Mouse (Mus musculus) left cerebral cortex, adult 2 months (tissue): Measurements from ENCODE around the gene Ybx2. TPM values are rescaled to one million over a fixed set of nuclear protein-coding genes. Genes with fewer than 3 reads are reported as not detected.
"Not testable (repeated sequence)": the region's sequence is repeated elsewhere in the genome, so short reads cannot be mapped to it uniquely, and the experiment has no call there.

Experiments
- DNase-seq, 2 experiments: peaks; one replicate each; pipeline ENCODE4 v3.0.0; 2021 to 2022; ENCODE audit warnings: low spot score in 2 of 2, mixed read lengths in 1 of 2; ENCODE audit errors: extremely low spot score in 1 of 2
- H3K27ac ChIP-seq: fragments of 200-600 bp; 2 replicates; pipeline ENCODE4 v1.8.1; 2022
- H3K4me3 ChIP-seq: fragments of 200-600 bp; 2 replicates; pipeline ENCODE4 v1.8.1; 2022
- CTCF ChIP-seq: fragments of 200-600 bp; IDR thresholded peaks from 2 replicates; pipeline ENCODE4 v1.8.1; 2022; ENCODE audit warnings: antibody characterized with exemption, mild to moderate bottlenecking, moderate library complexity
- intact Hi-C: fragments of 180-260 bp; cut with DNase I; formaldehyde crosslinking; loops from one replicate; pipeline ENCODE4 v1.15.1; 2025
- total RNA-seq, 2 experiments: library from RNA; stranded (reverse); gene quantifications; 2 replicates each; pipeline ENCODE4 v1.2.3; 2021

The Ybx2 gene
- total RNA-seq, 2 experiments from 2014 or later: 9.9 to 10.0 TPM

GRCm38 (mm10) chr11:69915667-69916627 lies 19.6 kb upstream of the Ybx2 start:
- no peak for DNase-seq
- peak; percentile 15 for TF ChIP-seq CTCF
- no peak overlapping the region for H3K4me3 ChIP-seq
- intact Hi-C loops: no loop called here
- H3K27ac ChIP-seq: no peak overlapping the region

GRCm38 (mm10) chr11:69916652-69917378 lies 18.8 kb upstream of the Ybx2 start:
- H3K27ac ChIP-seq, intact Hi-C loops: not testable (repeated sequence)

GRCm38 (mm10) chr11:69917379-69917948 lies 18.1 kb upstream of the Ybx2 start:
- Histone ChIP-seq H3K4me3 (no peak overlapping the region), H3K27ac (no peak overlapping the region)
- intact Hi-C loops: no loop called here
- TF ChIP-seq CTCF: no peak
- DNase-seq: no peak

More at GRCm38 (mm10) chr11:69916652-69917378, 18.8 kb upstream of the Ybx2 start:
- not testable (repeated sequence) for H3K4me3 ChIP-seq, DNase-seq

GRCm38 (mm10) chr11:69918118-69918517 lies 17.5 kb upstream of the Ybx2 start:
- H3K27ac ChIP-seq: no peak overlapping the region
- no peak for TF ChIP-seq CTCF
- intact Hi-C loops: no loop called here
- no peak for DNase-seq
- H3K4me3 ChIP-seq: no peak overlapping the region

- intact Hi-C loops: no loop called here
These were observed 16.5 kb upstream of the Ybx2 start for GRCm38 (mm10) chr11:69919053-69919452.

GRCm38 (mm10) chr11:69919661-69920265 lies 15.8 kb upstream of the Ybx2 start:
- peak in 1 of 2 experiments; percentile 40 for DNase-seq
- no peak for TF ChIP-seq CTCF
- intact Hi-C loops: loop anchor here (2.0 kb wide), 1 partner anchor 61 kb away; the partner anchor contains the start of gene Ctdnep1
- Histone ChIP-seq H3K4me3 (peak overlapping the region; percentile 88), H3K27ac (peak overlapping the region; percentile 95)

More at GRCm38 (mm10) chr11:69919053-69919452, 16.5 kb upstream of the Ybx2 start:
- no peak for TF ChIP-seq CTCF
- DNase-seq: no peak
- peak overlapping the region; percentile 24; the same call in 1 of the 2 replicates for H3K27ac ChIP-seq
- H3K4me3 ChIP-seq: peak overlapping the region; percentile 88

- intact Hi-C loops: loop anchor here (2.0 kb wide), 1 partner anchor 60 kb away; the partner anchor contains the start of gene Ctdnep1
- H3K27ac ChIP-seq: peak overlapping the region; percentile 95
- peak in 1 of 2 experiments; percentile 38 for DNase-seq
- no peak; the same call in 1 of the 2 replicates for TF ChIP-seq CTCF
- peak overlapping the region; percentile 88 for H3K4me3 ChIP-seq
These were observed 15.1 kb upstream of the Ybx2 start for GRCm38 (mm10) chr11:69920266-69921031.

- intact Hi-C loops: loop anchor here (2.0 kb wide), 1 partner anchor 59 kb away; the partner anchor contains the start of gene Ctdnep1
- DNase-seq: peak; percentile 100
- peak within 1 kb of the TSS; percentile 95 for H3K27ac ChIP-seq
- peak; percentile 64 for TF ChIP-seq CTCF
- H3K4me3 ChIP-seq: peak within 1 kb of the TSS; percentile 88
These were observed 14.2 kb upstream of the Ybx2 start, which contains the start of gene Eif5a for GRCm38 (mm10) chr11:69921114-69922011. Gene Eif5a, minus strand, starts transcription at chr11:69921958.

- TF ChIP-seq CTCF: peak; percentile 2; the same call in 1 of the 2 replicates
- intact Hi-C loops: no loop called here
- no peak for DNase-seq
- H3K27ac ChIP-seq: peak overlapping the region; percentile 77
- H3K4me3 ChIP-seq: peak overlapping the region; percentile 65
These were observed 13.4 kb upstream of the Ybx2 start for GRCm38 (mm10) chr11:69922012-69922756.
